Mouse (Mus musculus): ENCODE measurements around the gene Epm2aip1.

DNA sequence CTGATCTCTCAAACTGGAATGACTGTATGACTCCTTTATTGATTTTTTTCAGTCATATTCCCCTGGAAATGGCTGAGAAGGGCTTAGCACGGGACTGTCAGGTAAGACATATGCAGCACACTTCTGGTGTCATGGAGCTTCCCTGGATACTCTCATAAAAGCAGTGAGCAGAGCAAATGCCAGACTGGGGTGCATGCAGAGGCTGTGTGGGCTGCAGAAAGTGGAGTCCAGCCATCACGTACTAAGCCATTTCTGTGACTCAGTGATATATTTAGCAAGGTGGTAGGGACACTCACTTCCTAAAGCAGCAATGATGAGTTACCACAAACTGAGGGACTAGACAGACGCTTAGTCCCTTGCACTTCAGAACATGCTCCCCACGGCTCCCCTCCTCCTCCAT, 49.2 kb downstream of the Epm2aip1 start:
- no peak for TF ChIP-seq CTCF (IDR thresholded peaks at IDR 0.05; ENCODE audit: control insufficient read depth, insufficient read depth, insufficient read length)
- no peak for TF ChIP-seq MYOD1 (IDR thresholded peaks at IDR 0.05; ENCODE audit: control insufficient read depth, insufficient read length, low read depth)
- TF ChIP-seq MAX (IDR thresholded peaks at IDR 0.05), result no peak
- TF ChIP-seq CEBPB (IDR thresholded peaks at IDR 0.05; ENCODE audit: low read depth), result no peak

All from C2C12 (cell line).